Mouse (Mus musculus) CH12.LX (cell line): ENCODE data around the gene Hdac9. TPM values are rescaled to one million over a fixed set of nuclear protein-coding genes. Genes with fewer than 3 reads are reported as not detected.

Source experiments
- DNase-seq: peaks from one replicate; pipeline ENCODE4 v3.0.0-alpha.2; 2013; ENCODE audit errors: extremely low read depth
- H3K27ac ChIP-seq: 2 replicates; pipeline ENCODE4 v1.5.1; 2012; ENCODE audit warnings: low read depth, mild to moderate bottlenecking, control low read depth, moderate library complexity; ENCODE audit not compliant: insufficient read depth
- H3K27me3 ChIP-seq: replicated peaks from 2 replicates; pipeline ENCODE3; 2012; ENCODE audit warnings: inconsistent platforms
- H3K36me3 ChIP-seq, 2 experiments: replicated peaks in 1 of 2; 2 replicates each; pipeline versions ENCODE3 to v1.6.1; 2012; ENCODE audit warnings: inconsistent platforms in 1 of 2, low read length in 1 of 2, mild to moderate bottlenecking in 1 of 2, mixed read lengths in 1 of 2, moderate library complexity in 1 of 2; ENCODE audit not compliant: control insufficient read depth in 1 of 2, insufficient read depth in 1 of 2
- H3K4me1 ChIP-seq, 2 experiments: 2 replicates each; pipeline ENCODE4 v1.6.1; 2012; ENCODE audit warnings: inconsistent platforms in 1 of 2, moderate library complexity in 1 of 2; ENCODE audit not compliant: insufficient read depth in 2 of 2, control insufficient read depth in 1 of 2
- H3K4me2 ChIP-seq: 2 replicates; pipeline ENCODE4 v1.6.1; 2012; ENCODE audit warnings: low read depth, mild to moderate bottlenecking, control low read depth; ENCODE audit not compliant: poor library complexity, insufficient read depth, severe bottlenecking
- H3K4me3 ChIP-seq, 3 experiments: fragments of 150-350 bp in 1 of 3; sonication (generic) in 1 of 3; replicated peaks in 1 of 3; 2 replicates each; pipeline versions ENCODE3 to v1.5.1; 2011 to 2012; ENCODE audit warnings: low read depth in 2 of 3, low read length in 2 of 3, mild to moderate bottlenecking in 2 of 3, moderate library complexity in 2 of 3, control low read depth in 1 of 3, improper control_type of control experiment in 1 of 3, inconsistent platforms in 1 of 3, mixed read lengths in 1 of 3; ENCODE audit not compliant: poor library complexity in 1 of 3
- H3K79me2 ChIP-seq: replicated peaks from 2 replicates; pipeline ENCODE4 v1.6.1; 2012; ENCODE audit warnings: mild to moderate bottlenecking, moderate library complexity; ENCODE audit not compliant: control insufficient read depth, poor library complexity, insufficient read depth, severe bottlenecking; ENCODE audit errors: extremely low read depth
- H3K9ac ChIP-seq: 2 replicates; pipeline ENCODE4 v1.6.1; 2012; ENCODE audit warnings: low read depth, mild to moderate bottlenecking, control low read depth, moderate library complexity; ENCODE audit not compliant: insufficient read depth
- H3K9me3 ChIP-seq: replicated peaks from 2 replicates; pipeline ENCODE3; 2012; ENCODE audit warnings: low read length, inconsistent platforms, mixed read lengths
- CHD1 ChIP-seq: IDR thresholded peaks from 2 replicates; pipeline ENCODE4 v1.6.1; 2012; ENCODE audit warnings: low read depth, low read length, improper control_type of control experiment, inconsistent platforms
- CTCF ChIP-seq, 2 experiments: IDR thresholded peaks in 1 of 2; conservative IDR thresholded peaks in 1 of 2; 2 replicates each; pipeline ENCODE4 v1.5.1; 2011 to 2012; ENCODE audit warnings: low read depth in 2 of 2, low read length in 2 of 2, improper control_type of control experiment in 1 of 2, inconsistent platforms in 1 of 2, mild to moderate bottlenecking in 1 of 2, moderate library complexity in 1 of 2
- ETS1 ChIP-seq: conservative IDR thresholded peaks from 2 replicates; pipeline ENCODE4 v1.6.1; 2012; ENCODE audit warnings: low read depth, mild to moderate bottlenecking, inconsistent platforms, low read length, improper control_type of control experiment, moderate library complexity
- HCFC1 ChIP-seq: IDR thresholded peaks from 2 replicates; pipeline ENCODE4 v1.6.1; 2012; ENCODE audit warnings: low read depth, mild to moderate bottlenecking, inconsistent platforms, low read length, improper control_type of control experiment
- IRF4 ChIP-seq: IDR thresholded peaks from 2 replicates; pipeline ENCODE4 v1.6.1; 2014; ENCODE audit warnings: low read depth, mild to moderate bottlenecking, inconsistent platforms, low read length, improper control_type of control experiment
- JUN ChIP-seq: IDR thresholded peaks from 2 replicates; pipeline ENCODE4 v1.6.1; 2011; ENCODE audit warnings: low read depth, mild to moderate bottlenecking, low read length, improper control_type of control experiment, moderate library complexity; ENCODE audit not compliant: insufficient read depth
- MAFK ChIP-seq: IDR thresholded peaks from 2 replicates; pipeline ENCODE4 v1.6.1; 2011; ENCODE audit warnings: low read length, improper control_type of control experiment; ENCODE audit not compliant: insufficient replicate concordance
- MAX ChIP-seq: IDR thresholded peaks from 2 replicates; pipeline ENCODE4 v1.6.1; 2011; ENCODE audit warnings: low read length, improper control_type of control experiment
- MAZ ChIP-seq: IDR thresholded peaks from 2 replicates; pipeline ENCODE4 v1.6.1; 2012; ENCODE audit warnings: low read depth, mild to moderate bottlenecking, inconsistent platforms, low read length, improper control_type of control experiment, moderate library complexity
- MEF2A ChIP-seq: IDR thresholded peaks from 2 replicates; pipeline ENCODE4 v1.6.1; 2014; ENCODE audit warnings: low read depth, mild to moderate bottlenecking, inconsistent platforms, low read length, improper control_type of control experiment, borderline replicate concordance
- PAX5 ChIP-seq: IDR thresholded peaks from 2 replicates; pipeline ENCODE4 v1.6.1; 2012; ENCODE audit warnings: low read length, inconsistent platforms, mixed read lengths
- POLR2A ChIP-seq: IDR thresholded peaks from 2 replicates; pipeline ENCODE4 v1.6.1; 2011; ENCODE audit warnings: low read depth, mild to moderate bottlenecking, improper control_type of control experiment, low read length
- POLR2AphosphoS2 ChIP-seq: IDR thresholded peaks from 2 replicates; pipeline ENCODE4 v1.6.1; 2011; ENCODE audit warnings: low read depth, low read length, improper control_type of control experiment
- RCOR1 ChIP-seq: conservative IDR thresholded peaks from 2 replicates; pipeline ENCODE4 v1.6.1; 2012; ENCODE audit warnings: low read depth, mild to moderate bottlenecking, inconsistent platforms, low read length, improper control_type of control experiment
- USF1 ChIP-seq: IDR thresholded peaks from 2 replicates; pipeline ENCODE4 v1.6.1; 2014; ENCODE audit warnings: low read depth, mild to moderate bottlenecking, inconsistent platforms, low read length, improper control_type of control experiment
- USF2 ChIP-seq: conservative IDR thresholded peaks from 2 replicates; pipeline ENCODE4 v1.6.1; 2011; ENCODE audit warnings: low read depth, low read length, improper control_type of control experiment
- ZKSCAN1 ChIP-seq: IDR thresholded peaks from 2 replicates; pipeline ENCODE4 v1.6.1; 2012; ENCODE audit warnings: low read depth, inconsistent platforms, low read length, improper control_type of control experiment, borderline replicate concordance
- ZMIZ1 ChIP-seq: IDR thresholded peaks from 2 replicates; pipeline ENCODE4 v1.6.1; 2012; ENCODE audit warnings: low read depth, mild to moderate bottlenecking, inconsistent platforms, low read length, improper control_type of control experiment
- ZNF384 ChIP-seq: IDR thresholded peaks from 2 replicates; pipeline ENCODE4 v1.6.1; 2012; ENCODE audit warnings: low read depth, low read length, improper control_type of control experiment, inconsistent platforms
- dilution Hi-C: fragments of 300-500 bp; cut with MboI; formaldehyde crosslinking; loops from 2 replicates; pipeline ENCODE4 v1.14.3; 2020; ENCODE audit warnings: low sequenced_read_pairs; ENCODE audit not compliant: extremely low pct_unique_long_range_greater_than_20kb, extremely low pct_ligation_motif_present
- in situ Hi-C: fragments of 300-500 bp; cut with MboI; formaldehyde crosslinking; loops from 3 replicates; pipeline ENCODE4 v1.14.3; 2019; ENCODE audit warnings: low sequenced_read_pairs, low pct_ligation_motif_present, low pct_unique_long_range_greater_than_20kb, mixed read lengths
- polyA plus RNA-seq: library from polyadenylated mRNA; unstranded; fragments of >175 nt; gene quantifications from 2 replicates; pipeline ENCODE4 v1.2.1, GENCODE M21; 2012; ENCODE audit warnings: low read depth; ENCODE audit not compliant: insufficient read length
- total RNA-seq, 2 experiments: library from RNA; depleted of rRNA; stranded (reverse); fragments of 300-350 nt in 1 of 2; fragments of >200 nt in 1 of 2; gene quantifications; 2 replicates each; pipeline ENCODE4 v1.2.3; 2012 to 2014

Hdac9 gene
- total and polyA plus RNA-seq, 3 experiments: 0.04 to 0.38 (median 0.17) TPM

- H3K27me3 ChIP-seq: no peaks in the 10 kb centered on the region
- H3K4me2 ChIP-seq: no peak overlapping the region
- DNase-seq: no peak
- no peaks in the 10 kb centered on the region for H3K36me3 ChIP-seq
- no peaks in the 10 kb centered on the region for H3K4me1 ChIP-seq
- in situ Hi-C loops (no loop called here), dilution Hi-C loops (no loop called here)
- no peaks in the 10 kb centered on the region for H3K9me3 ChIP-seq
- no peaks in the 10 kb centered on the region for H3K79me2 ChIP-seq
- H3K9ac ChIP-seq: no peak overlapping the region
- H3K4me3 ChIP-seq: no peak overlapping the region
- H3K27ac ChIP-seq: no peak overlapping the region
- TF ChIP-seq MAFK: no peak
- no peak for TF ChIP-seq CHD1
- no peak for TF ChIP-seq MAZ
- TF ChIP-seq USF1: no peak
- TF ChIP-seq POLR2AphosphoS2: no peak
- no peak for TF ChIP-seq POLR2A
- TF ChIP-seq MAX: no peak
- TF ChIP-seq JUN: no peak
- TF ChIP-seq ETS1: no peak
- TF ChIP-seq RCOR1: no peak
- TF ChIP-seq MEF2A: no peak
- no peak for TF ChIP-seq USF2
- TF ChIP-seq ZKSCAN1: no peak
- no peak for TF ChIP-seq HCFC1
- no peak for TF ChIP-seq PAX5
- TF ChIP-seq CTCF (conservative IDR thresholded peaks at IDR 0.05 in 1 of 2, IDR thresholded peaks at IDR 0.05 in 1 of 2; ENCODE audit: low read depth in 2 of 2, low read length in 2 of 2): no peak
- TF ChIP-seq IRF4: no peak
- TF ChIP-seq ZMIZ1: no peak
- TF ChIP-seq, all 38 proteins: peak for 0
Observed at GRCm38 (mm10) chr12:34826931-34827330, 90.0 kb downstream of the Hdac9 start.

GRCm38 (mm10) chr12:34820229-34820628 is 96.7 kb downstream of the Hdac9 start:
- Histone ChIP-seq H3K9me3 (no peaks in the 10 kb centered on the region), H3K4me3 (no peak overlapping the region), H3K9ac (no peak overlapping the region), H3K36me3 (no peaks in the 10 kb centered on the region), H3K27me3 (no peaks in the 10 kb centered on the region), H3K4me1 (peaks cover 0 to 4% of the 10 kb centered on the region in 2 experiments; a peak in 1 of 4 replicates), H3K4me2 (no peak overlapping the region), H3K27ac (no peak overlapping the region), H3K79me2 (no peaks in the 10 kb centered on the region)
- dilution Hi-C loops: no loop called here
- no peak for TF ChIP-seq ZNF384
- no peak for DNase-seq
- in situ Hi-C loops: no loop called here
